Comparison of ENCODE assay signal across 8 mouse cellular contexts in the genomic region with DNA sequence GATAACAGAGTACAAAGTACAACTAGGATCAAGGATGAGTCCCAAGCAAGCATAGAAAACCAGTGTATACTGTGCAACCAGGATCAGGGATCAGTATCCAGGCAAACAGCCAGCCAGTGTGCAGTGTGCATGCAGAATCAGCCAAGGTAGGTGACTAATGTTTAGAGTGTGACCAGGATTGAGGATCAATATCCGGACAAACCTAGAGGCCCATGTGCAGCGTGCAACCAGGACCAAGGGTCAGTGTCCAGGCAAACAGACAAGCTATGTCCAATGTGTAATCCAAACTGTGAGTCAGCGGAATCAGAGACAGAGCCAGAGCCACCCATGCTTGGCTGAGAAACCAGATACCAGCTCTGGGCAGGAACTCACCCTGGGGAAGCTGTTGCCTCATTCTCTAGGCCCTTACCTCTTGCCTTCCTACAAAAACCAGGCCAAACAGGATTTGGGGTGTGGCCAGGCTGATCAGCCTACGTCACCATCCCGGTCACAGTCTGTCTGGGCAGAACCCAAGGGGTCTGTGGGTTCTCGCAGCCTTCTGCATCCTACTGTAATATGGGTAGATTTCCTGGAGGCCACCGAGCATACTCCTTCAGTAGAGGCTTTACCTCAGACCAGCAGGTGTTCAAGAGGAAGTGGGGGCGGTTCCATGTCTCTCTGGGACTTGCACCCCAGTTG. TPM values are rescaled to one million over a fixed set of nuclear protein-coding genes. Genes with fewer than 3 reads are reported as not detected.
DNase-seq lines count a peak whose midpoint lies in the region; ATAC-seq and TF ChIP-seq lines count a peak whose summit lies in the region.

No protein-coding gene starts in this region.

- peak; percentile 22; the same call in 1 of the 2 replicates for ATAC-seq in frontal cortex, adult (ENCODE audit: low TSS enrichment)
- peak; percentile 38 for ATAC-seq in lung, postnatal 0 days

- no peak for DNase-seq in frontal cortex, postnatal 36 days (ENCODE audit: low spot score in 2 of 2)
- peak; percentile 64 for DNase-seq in gastrocnemius, postnatal 14 days
- peak; percentile 82 to 88 for DNase-seq in kidney, adult 8-10 months
- DNase-seq in lung, postnatal 0 days (ENCODE audit: low spot score): peak; percentile 80
- DNase-seq in urinary bladder, postnatal 36 days (ENCODE audit: low spot score in 2 of 2): peak; percentile 65 to 82
- DNase-seq in layer of hippocampus, adult 9-11 months: no peak
- no peak for DNase-seq in frontal cortex, postnatal 10 days (ENCODE audit: low spot score in 2 of 2)

- no peaks in the 10 kb centered on the region for H3K27me3 ChIP-seq in lung, postnatal 0 days (replicated peaks; ENCODE audit: insufficient read depth, low read length)

- intact Hi-C loops in gastrocnemius, postnatal 14 days (cut with DNase I; ENCODE audit: low total_unique reads): loop anchor here (10.0 kb wide), 1 partner anchor 51 kb away; no protein-coding TSS in a partner anchor

- TF ChIP-seq CTCF in lung, postnatal 0 days (IDR thresholded peaks at IDR 0.05): no peak

- H3K9me3 ChIP-seq in lung, postnatal 0 days (ENCODE audit: low read length): no peaks in the 10 kb centered on the region

- no peak overlapping the region for H3K9ac ChIP-seq in lung, postnatal 0 days (replicated peaks; ENCODE audit: low read depth)

- peak overlapping the region; percentile 28 for H3K27ac ChIP-seq in lung, postnatal 0 days (ENCODE audit: low read length)

- WGBS in lung, postnatal 0 days: 65% methylated on average over 8 of the region's 8 CpGs

- no peak for TF ChIP-seq EP300 in lung, postnatal 0 days (IDR thresholded peaks at IDR 0.05)

- H3K36me3 ChIP-seq in lung, postnatal 0 days (ENCODE audit: insufficient read depth, low read length): no peaks in the 10 kb centered on the region

- no peak overlapping the region for H3K4me3 ChIP-seq in lung, postnatal 0 days (ENCODE audit: low read depth, low read length)

- H3K4me1 ChIP-seq in lung, postnatal 0 days (ENCODE audit: insufficient read depth, low read depth, low read length): peaks cover 12% of the 10 kb centered on the region

- H3K4me2 ChIP-seq in lung, postnatal 0 days (replicated peaks; ENCODE audit: low read depth, low read length): no peak overlapping the region

RNA-seq across cellular contexts. Expression of gene Irf2bp2, which starts 20.4 kb away (rescaled TPM):
- 10 to 100 TPM; 38.7 to 45.5 TPM for total RNA-seq in gastrocnemius, postnatal 14 days (2021)
- 19.5 and 24.1 TPM in 2 replicates for polyA plus RNA-seq in lung, postnatal 0 days (2015; fragmentation: Nextera tagmentation; extraction: Ambion mirVana)

Comparison
In these comparisons a context has a peak if more than half of its experiments do, and no peak if none do; other contexts are left out.
1. DNase-seq: peak in gastrocnemius, postnatal 14 days (single experiment), kidney, adult 8-10 months (2 of 2), lung, postnatal 0 days (single experiment) and urinary bladder, postnatal 36 days (2 of 2); none in frontal cortex, postnatal 36 days (0 of 2), layer of hippocampus, adult 9-11 months (single experiment) and frontal cortex, postnatal 10 days (0 of 2).